In the genomic region with DNA sequence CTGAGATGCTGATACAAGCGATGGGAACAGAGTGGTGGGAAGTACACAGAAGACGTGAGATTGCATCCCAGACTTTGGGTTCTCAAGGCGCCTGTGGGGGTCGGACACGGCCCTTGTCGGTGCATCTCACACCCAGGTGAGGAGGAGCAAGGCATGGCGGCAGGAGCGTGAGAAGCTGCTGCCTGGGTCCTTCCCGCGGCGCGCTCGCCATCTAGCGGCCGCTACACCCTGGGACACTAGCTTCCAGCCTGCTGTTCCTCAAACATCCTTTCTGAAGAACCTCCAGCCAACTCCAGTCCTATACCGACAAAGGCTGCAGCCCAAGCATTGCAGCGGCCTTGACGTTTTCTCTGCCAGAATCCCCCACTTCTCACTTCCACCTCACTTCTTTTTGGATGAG, we compare ENCODE assay signal across 8 mouse cellular contexts. TPM values are rescaled to one million over a fixed set of nuclear protein-coding genes. Genes with fewer than 3 reads are reported as not detected.
DNase-seq lines count a peak whose midpoint lies in the region; ATAC-seq lines count a peak whose summit lies in the region.

No protein-coding gene starts in this region.

- H3K4me1 ChIP-seq in embryonic facial prominence, embryonic 12.5 days = 0 out of 2 replicates have a peak, but pooled peaks cover 3% of the 10 kb centered on the region
- peaks cover 4% of the 10 kb centered on the region; the same call in 1 of the 2 replicates for H3K4me1 ChIP-seq in limb, embryonic 13.5 days
- H3K4me1 ChIP-seq in midbrain, embryonic 13.5 days (replicated peaks) = peaks cover 7% of the 10 kb centered on the region; the same call in 1 of the 2 replicates
- peaks cover 3% of the 10 kb centered on the region for H3K4me1 ChIP-seq in stomach, embryonic 16.5 days (ENCODE audit: control insufficient read depth, insufficient read depth, low read length)

- no peaks in the 10 kb centered on the region for H3K36me3 ChIP-seq in embryonic facial prominence, embryonic 12.5 days
- H3K36me3 ChIP-seq in limb, embryonic 13.5 days = no peaks in the 10 kb centered on the region
- H3K36me3 ChIP-seq in midbrain, embryonic 13.5 days = no peaks in the 10 kb centered on the region
- H3K36me3 ChIP-seq in stomach, embryonic 16.5 days (ENCODE audit: control insufficient read depth, insufficient read depth, low read length) = no peaks in the 10 kb centered on the region

- H3K27me3 ChIP-seq in embryonic facial prominence, embryonic 12.5 days = peaks cover 6% of the 10 kb centered on the region; the same call in 1 of the 2 replicates
- H3K27me3 ChIP-seq in limb, embryonic 13.5 days = no peaks in the 10 kb centered on the region
- H3K27me3 ChIP-seq in midbrain, embryonic 13.5 days = peaks cover 8% of the 10 kb centered on the region; the same call in 1 of the 2 replicates
- no peaks in the 10 kb centered on the region for H3K27me3 ChIP-seq in stomach, embryonic 16.5 days (ENCODE audit: control insufficient read depth, insufficient read depth, low read length)

- peak; percentile 63 for ATAC-seq in activated CD4-positive, CD25-positive, alpha-beta regulatory T cell, adult 4 months
- ATAC-seq in embryonic facial prominence, embryonic 12.5 days (ENCODE audit: insufficient number of reproducible peaks, insufficient read depth, low FRiP score, low TSS enrichment) = no peak
- peak; percentile 77 for ATAC-seq in limb, embryonic 13.5 days (ENCODE audit: low FRiP score, low read depth)
- peak; percentile 91 for ATAC-seq in midbrain, embryonic 13.5 days
- ATAC-seq in stomach, embryonic 16.5 days (ENCODE audit: insufficient read depth, low FRiP score) = peak; percentile 82

- DNase-seq in heart, adult 18-20 months = peak; percentile 48 to 61
- no peak for DNase-seq in heart, adult 9 months (ENCODE audit: low spot score in 2 of 2)
- DNase-seq in heart, postnatal 4 days = peak; percentile 70

- 0 out of 2 replicates have a peak overlapping the region, but pooled peaks have one; percentile 31 for H3K9ac ChIP-seq in embryonic facial prominence, embryonic 12.5 days
- H3K9ac ChIP-seq in limb, embryonic 13.5 days = 0 out of 2 replicates have a peak overlapping the region, but pooled peaks have one; percentile 31
- H3K9ac ChIP-seq in midbrain, embryonic 13.5 days (replicated peaks) = no peak overlapping the region; the same call in 1 of the 2 replicates
- peak overlapping the region; percentile 51; the same call in 1 of the 2 replicates for H3K9ac ChIP-seq in stomach, embryonic 16.5 days (ENCODE audit: low read length)

- no peak overlapping the region for H3K4me3 ChIP-seq in embryonic facial prominence, embryonic 12.5 days
- H3K4me3 ChIP-seq in limb, embryonic 13.5 days = peak overlapping the region; percentile 32
- H3K4me3 ChIP-seq in midbrain, embryonic 13.5 days (replicated peaks) = peak overlapping the region; percentile 22
- peak overlapping the region; percentile 20; the same call in 1 of the 2 replicates for H3K4me3 ChIP-seq in stomach, embryonic 16.5 days (replicated peaks; ENCODE audit: low read length)

- H3K27ac ChIP-seq in embryonic facial prominence, embryonic 12.5 days = no peak overlapping the region
- no peak overlapping the region for H3K27ac ChIP-seq in limb, embryonic 13.5 days
- no peak overlapping the region for H3K27ac ChIP-seq in midbrain, embryonic 13.5 days
- H3K27ac ChIP-seq in stomach, embryonic 16.5 days (ENCODE audit: low read length) = no peak overlapping the region

- WGBS in embryonic facial prominence, embryonic 12.5 days = 1% methylated on average over 18 of the region's 18 CpGs
- 0% methylated on average over 18 of the region's 18 CpGs for WGBS in limb, embryonic 13.5 days
- WGBS in midbrain, embryonic 13.5 days = 1% methylated on average over 11 of the region's 18 CpGs
- under 1% methylated on average over 18 of the region's 18 CpGs for WGBS in stomach, embryonic 16.5 days

- H3K9me3 ChIP-seq in embryonic facial prominence, embryonic 12.5 days = no peaks in the 10 kb centered on the region
- no peaks in the 10 kb centered on the region for H3K9me3 ChIP-seq in limb, embryonic 13.5 days
- no peaks in the 10 kb centered on the region for H3K9me3 ChIP-seq in midbrain, embryonic 13.5 days
- no peaks in the 10 kb centered on the region for H3K9me3 ChIP-seq in stomach, embryonic 16.5 days (replicated peaks; ENCODE audit: control insufficient read depth, low read length)

- peak overlapping the region; percentile 48 for H3K4me2 ChIP-seq in embryonic facial prominence, embryonic 12.5 days (replicated peaks)
- H3K4me2 ChIP-seq in limb, embryonic 13.5 days (replicated peaks) = peak overlapping the region; percentile 62
- H3K4me2 ChIP-seq in midbrain, embryonic 13.5 days (replicated peaks) = peak overlapping the region; percentile 50
- H3K4me2 ChIP-seq in stomach, embryonic 16.5 days (ENCODE audit: low read depth, low read length) = peak overlapping the region; percentile 42

RNA-seq across cellular contexts. Expression of gene Dand5, which starts 1.0 kb away (rescaled TPM):
- 10 to 100 TPM; 10.0 to 13.2 TPM for total RNA-seq in heart, adult 18-20 months (2021)
- polyA plus RNA-seq in activated CD4-positive, CD25-positive, alpha-beta regulatory T cell, adult 4 months (2017; shearing (Covaris generic)) = 1 to 10 TPM; 4.2 to 4.5 TPM
- polyA plus RNA-seq in embryonic facial prominence, embryonic 12.5 days (2016; fragmentation: Nextera tagmentation; extraction: Ambion mirVana) = 5.3 and 5.5 TPM in 2 replicates
- 1 to 10 TPM; 3.4 to 3.6 TPM for total RNA-seq in heart, postnatal 4 days (2021)
- polyA plus RNA-seq in limb, embryonic 13.5 days (2015; fragmentation: Nextera tagmentation; extraction: Ambion mirVana) = 6.3 TPM in 2 replicates
- polyA plus RNA-seq in midbrain, embryonic 13.5 days (2015; fragmentation: Nextera tagmentation; extraction: Ambion mirVana) = 8.8 and 8.9 TPM in 2 replicates
- 6.0 and 7.2 TPM in 2 replicates for polyA plus RNA-seq in stomach, embryonic 16.5 days (2015; fragmentation: Nextera tagmentation; extraction: Ambion mirVana)

RNA-seq across cellular contexts. Expression of gene Gadd45gip1, which starts 7.7 kb away (rescaled TPM):
- 10 to 100 TPM; 31.5 to 35.7 TPM for total RNA-seq in heart, adult 18-20 months (2021)
- 10 to 100 TPM; 18.5 to 21.5 TPM for polyA plus RNA-seq in activated CD4-positive, CD25-positive, alpha-beta regulatory T cell, adult 4 months (2017; shearing (Covaris generic))
- 46.7 and 46.8 TPM in 2 replicates for polyA plus RNA-seq in embryonic facial prominence, embryonic 12.5 days (2016; fragmentation: Nextera tagmentation; extraction: Ambion mirVana)
- 10 to 100 TPM; 24.2 to 26.2 TPM for total RNA-seq in heart, postnatal 4 days (2021)
- polyA plus RNA-seq in limb, embryonic 13.5 days (2015; fragmentation: Nextera tagmentation; extraction: Ambion mirVana) = 48.1 and 48.4 TPM in 2 replicates
- polyA plus RNA-seq in midbrain, embryonic 13.5 days (2015; fragmentation: Nextera tagmentation; extraction: Ambion mirVana) = 34.5 and 36.3 TPM in 2 replicates
- polyA plus RNA-seq in stomach, embryonic 16.5 days (2015; fragmentation: Nextera tagmentation; extraction: Ambion mirVana) = 42.0 and 49.5 TPM in 2 replicates

RNA-seq across cellular contexts. Expression of gene Rad23a, which starts 16.8 kb away (rescaled TPM):
- total RNA-seq in heart, adult 18-20 months (2021) = 10 to 100 TPM; 88.5 to 96.7 TPM
- 100 to 1,000 TPM; 125 to 131 TPM for polyA plus RNA-seq in activated CD4-positive, CD25-positive, alpha-beta regulatory T cell, adult 4 months (2017; shearing (Covaris generic))
- polyA plus RNA-seq in embryonic facial prominence, embryonic 12.5 days (2016; fragmentation: Nextera tagmentation; extraction: Ambion mirVana) = 96.0 TPM in 2 replicates
- 10 to 100 TPM; 90.9 to 91.8 TPM for total RNA-seq in heart, postnatal 4 days (2021)
- polyA plus RNA-seq in limb, embryonic 13.5 days (2015; fragmentation: Nextera tagmentation; extraction: Ambion mirVana) = 106 TPM in 2 replicates
- polyA plus RNA-seq in midbrain, embryonic 13.5 days (2015; fragmentation: Nextera tagmentation; extraction: Ambion mirVana) = 84.8 and 88.8 TPM in 2 replicates
- 106 and 122 TPM in 2 replicates for polyA plus RNA-seq in stomach, embryonic 16.5 days (2015; fragmentation: Nextera tagmentation; extraction: Ambion mirVana)

RNA-seq across cellular contexts. Expression of gene Calr, which starts 23.1 kb away (rescaled TPM):
- total RNA-seq in heart, adult 18-20 months (2021) = 100 to 1,000 TPM; 297 to 306 TPM
- 100 to 1,000 TPM; 269 to 303 TPM for polyA plus RNA-seq in activated CD4-positive, CD25-positive, alpha-beta regulatory T cell, adult 4 months (2017; shearing (Covaris generic))
- polyA plus RNA-seq in embryonic facial prominence, embryonic 12.5 days (2016; fragmentation: Nextera tagmentation; extraction: Ambion mirVana) = 919 and 944 TPM in 2 replicates
- total RNA-seq in heart, postnatal 4 days (2021) = 100 to 1,000 TPM; 320 to 358 TPM
- polyA plus RNA-seq in limb, embryonic 13.5 days (2015; fragmentation: Nextera tagmentation; extraction: Ambion mirVana) = 943 and 1,018 TPM in 2 replicates
- polyA plus RNA-seq in midbrain, embryonic 13.5 days (2015; fragmentation: Nextera tagmentation; extraction: Ambion mirVana) = 599 and 642 TPM in 2 replicates
- polyA plus RNA-seq in stomach, embryonic 16.5 days (2015; fragmentation: Nextera tagmentation; extraction: Ambion mirVana) = 1,028 and 1,118 TPM in 2 replicates

RNA-seq across cellular contexts. Expression of gene Nfix, which starts 23.5 kb away (rescaled TPM):
- 100 to 1,000 TPM; 250 to 260 TPM for total RNA-seq in heart, adult 18-20 months (2021)
- polyA plus RNA-seq in activated CD4-positive, CD25-positive, alpha-beta regulatory T cell, adult 4 months (2017; shearing (Covaris generic)) = 1 to 10 TPM; 2.0 to 2.2 TPM
- 18.4 and 21.2 TPM in 2 replicates for polyA plus RNA-seq in embryonic facial prominence, embryonic 12.5 days (2016; fragmentation: Nextera tagmentation; extraction: Ambion mirVana)
- total RNA-seq in heart, postnatal 4 days (2021) = 100 to 1,000 TPM; 189 to 211 TPM
- polyA plus RNA-seq in limb, embryonic 13.5 days (2015; fragmentation: Nextera tagmentation; extraction: Ambion mirVana) = 46.9 and 48.0 TPM in 2 replicates
- polyA plus RNA-seq in midbrain, embryonic 13.5 days (2015; fragmentation: Nextera tagmentation; extraction: Ambion mirVana) = 22.4 and 28.4 TPM in 2 replicates
- polyA plus RNA-seq in stomach, embryonic 16.5 days (2015; fragmentation: Nextera tagmentation; extraction: Ambion mirVana) = 36.5 and 37.8 TPM in 2 replicates

Comparison
In these comparisons a context has a peak if more than half of its experiments do, and no peak if none do; other contexts are left out.
1. DNase-seq: peak in heart, adult 18-20 months (2 of 2) and heart, postnatal 4 days (single experiment); none in heart, adult 9 months (0 of 2).
2. Peak in every context shown above with its lines, with median percentiles within 50 percentile points of each other: H3K4me2 ChIP-seq.